Mouse (Mus musculus): ENCODE measurements around the gene Ube2i. TPM values are rescaled to one million over a fixed set of nuclear protein-coding genes. Genes with fewer than 3 reads are reported as not detected.
"Not testable (repeated sequence)": the region's sequence is repeated elsewhere in the genome, so short reads cannot be mapped to it uniquely, and the experiment has no call there.

Gene Ube2i
- polyA plus RNA-seq, 1 experiment from 2014 or later, result 611 TPM

GRCm38 (mm10) chr17:25235635-25236034 lies 38.8 kb downstream of the Ube2i start:
- no peak for ATAC-seq (ENCODE audit: low FRiP score, low TSS enrichment)
- Histone ChIP-seq H3K27ac (ENCODE audit: low read length) (no peak overlapping the region), H3K27me3 (ENCODE audit: insufficient read depth, low read length) (no peaks in the 10 kb centered on the region), H3K9me3 (ENCODE audit: low read length) (no peaks in the 10 kb centered on the region), H3K9ac (replicated peaks; ENCODE audit: low read length) (no peak overlapping the region), H3K36me3 (ENCODE audit: insufficient read depth, low read length) (peaks cover 23% of the 10 kb centered on the region), H3K4me3 (ENCODE audit: low read length) (no peak overlapping the region), H3K4me2 (replicated peaks; ENCODE audit: low read depth, low read length) (no peak overlapping the region), H3K4me1 (ENCODE audit: insufficient read depth, low read length) (peaks cover 8% of the 10 kb centered on the region)
- WGBS, result 89% methylated on average over 9 of the region's 9 CpGs

DNA sequence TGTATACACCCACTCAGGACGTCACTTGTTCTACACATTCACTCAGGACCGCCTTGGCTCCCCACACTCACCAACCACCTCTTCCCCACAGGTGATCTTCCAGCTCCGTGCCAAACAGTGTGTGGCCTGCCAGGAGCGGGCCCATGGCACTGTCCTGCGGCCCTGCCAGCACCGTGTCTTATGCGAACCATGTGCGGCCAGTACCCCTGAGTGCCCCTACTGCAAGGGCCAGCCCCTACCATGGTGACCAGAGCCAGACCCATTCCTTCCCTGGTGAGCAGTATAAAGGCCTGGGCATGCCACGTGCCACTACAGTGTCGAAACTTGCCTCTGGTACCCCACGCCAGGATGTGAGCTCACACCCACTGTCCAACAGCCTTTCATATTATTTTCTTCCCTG lies 42.8 kb downstream of the Ube2i start:
- not testable (repeated sequence) for H3K4me3 ChIP-seq (ENCODE audit: low read length); ATAC-seq (ENCODE audit: low FRiP score, low TSS enrichment); H3K9ac ChIP-seq (replicated peaks; ENCODE audit: low read length); H3K4me2 ChIP-seq (replicated peaks; ENCODE audit: low read depth, low read length); H3K27ac ChIP-seq (ENCODE audit: low read length); H3K27me3 ChIP-seq (ENCODE audit: insufficient read depth, low read length); H3K4me1 ChIP-seq (ENCODE audit: insufficient read depth, low read length); H3K9me3 ChIP-seq (ENCODE audit: low read length)
- 91% methylated on average over 4 of the region's 11 CpGs for WGBS
- peaks cover 33% of the 10 kb centered on the region for H3K36me3 ChIP-seq (ENCODE audit: insufficient read depth, low read length)

DNA sequence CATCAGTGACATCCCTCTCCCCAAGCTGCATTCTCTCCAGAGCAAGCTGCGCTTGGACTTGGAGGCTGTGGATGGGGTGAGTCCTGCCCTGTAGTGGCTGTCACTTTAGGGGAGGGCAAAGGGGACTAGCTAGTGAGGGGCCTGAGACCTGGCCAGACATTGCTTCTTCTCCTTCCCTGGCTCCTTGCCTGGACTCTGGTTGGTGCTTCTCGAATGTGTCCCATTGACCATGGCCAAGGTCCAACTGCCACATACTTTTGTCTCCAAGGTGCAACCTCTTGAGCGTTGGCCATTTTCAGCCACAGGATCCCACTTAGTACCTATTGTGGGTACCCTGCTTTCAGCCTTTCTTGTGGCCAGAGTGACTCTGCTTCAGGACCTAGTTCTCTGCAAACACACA lies 43.7 kb downstream of the Ube2i start:
- no peak for ATAC-seq (ENCODE audit: low FRiP score, low TSS enrichment)
- Histone ChIP-seq H3K4me1 (ENCODE audit: insufficient read depth, low read length) (no peaks in the 10 kb centered on the region), H3K27ac (ENCODE audit: low read length) (no peak overlapping the region), H3K4me3 (ENCODE audit: low read length) (no peak overlapping the region), H3K4me2 (replicated peaks; ENCODE audit: low read depth, low read length) (no peak overlapping the region), H3K27me3 (ENCODE audit: insufficient read depth, low read length) (no peaks in the 10 kb centered on the region), H3K9me3 (ENCODE audit: low read length) (no peaks in the 10 kb centered on the region), H3K9ac (replicated peaks; ENCODE audit: low read length) (no peak overlapping the region), H3K36me3 (ENCODE audit: insufficient read depth, low read length) (peaks cover 37% of the 10 kb centered on the region)
- WGBS, result 91% methylated on average over 3 of the region's 3 CpGs

GRCm38 (mm10) chr17:25230014-25230655 lies 44.3 kb downstream of the Ube2i start:
- not testable (repeated sequence) for H3K9me3 ChIP-seq (ENCODE audit: low read length); H3K4me2 ChIP-seq (replicated peaks; ENCODE audit: low read depth, low read length); H3K27me3 ChIP-seq (ENCODE audit: insufficient read depth, low read length); H3K27ac ChIP-seq (ENCODE audit: low read length); H3K4me1 ChIP-seq (ENCODE audit: insufficient read depth, low read length); H3K9ac ChIP-seq (replicated peaks; ENCODE audit: low read length); H3K4me3 ChIP-seq (ENCODE audit: low read length)
- H3K36me3 ChIP-seq (ENCODE audit: insufficient read depth, low read length), result peaks cover 34% of the 10 kb centered on the region
- 75% methylated on average over 13 of the region's 17 CpGs for WGBS
- ATAC-seq (ENCODE audit: low FRiP score, low TSS enrichment), result 0 out of 2 replicates have a peak, but pooled peaks have one; percentile 52

- no peak for ATAC-seq (ENCODE audit: low FRiP score, low TSS enrichment)
- no peaks in the 10 kb centered on the region for H3K27me3 ChIP-seq (ENCODE audit: insufficient read depth, low read length)
- no peak overlapping the region for H3K27ac ChIP-seq (ENCODE audit: low read length)
- no peak overlapping the region for H3K4me2 ChIP-seq (replicated peaks; ENCODE audit: low read depth, low read length)
- H3K4me3 ChIP-seq (ENCODE audit: low read length), result no peak overlapping the region
- H3K4me1 ChIP-seq (ENCODE audit: insufficient read depth, low read length), result no peaks in the 10 kb centered on the region
- H3K9ac ChIP-seq (replicated peaks; ENCODE audit: low read length), result no peak overlapping the region
- H3K36me3 ChIP-seq (ENCODE audit: insufficient read depth, low read length), result peaks cover 26% of the 10 kb centered on the region
- 88% methylated on average over 5 of the region's 5 CpGs for WGBS
- H3K9me3 ChIP-seq (ENCODE audit: low read length), result no peaks in the 10 kb centered on the region
These were observed 46.4 kb downstream of the Ube2i start for GRCm38 (mm10) chr17:25227991-25228390.

- 94% methylated on average over 4 of the region's 4 CpGs for whole genome bisulfite sequencing
- peaks cover 9% of the 10 kb centered on the region for H3K4me1 ChIP-seq (ENCODE audit: insufficient read depth, low read length)
- no peak for ATAC-seq (ENCODE audit: low FRiP score, low TSS enrichment)
- peaks cover 18% of the 10 kb centered on the region for H3K36me3 ChIP-seq (ENCODE audit: insufficient read depth, low read length)
- no peak overlapping the region for H3K4me2 ChIP-seq (replicated peaks; ENCODE audit: low read depth, low read length)
- H3K9me3 ChIP-seq (ENCODE audit: low read length), result no peaks in the 10 kb centered on the region
- H3K27ac ChIP-seq (ENCODE audit: low read length), result no peak overlapping the region
- no peak overlapping the region for H3K4me3 ChIP-seq (ENCODE audit: low read length)
- no peaks in the 10 kb centered on the region for H3K27me3 ChIP-seq (ENCODE audit: insufficient read depth, low read length)
- H3K9ac ChIP-seq (replicated peaks; ENCODE audit: low read length), result no peak overlapping the region
These were observed 48.8 kb downstream of the Ube2i start for GRCm38 (mm10) chr17:25225659-25226058.

DNA sequence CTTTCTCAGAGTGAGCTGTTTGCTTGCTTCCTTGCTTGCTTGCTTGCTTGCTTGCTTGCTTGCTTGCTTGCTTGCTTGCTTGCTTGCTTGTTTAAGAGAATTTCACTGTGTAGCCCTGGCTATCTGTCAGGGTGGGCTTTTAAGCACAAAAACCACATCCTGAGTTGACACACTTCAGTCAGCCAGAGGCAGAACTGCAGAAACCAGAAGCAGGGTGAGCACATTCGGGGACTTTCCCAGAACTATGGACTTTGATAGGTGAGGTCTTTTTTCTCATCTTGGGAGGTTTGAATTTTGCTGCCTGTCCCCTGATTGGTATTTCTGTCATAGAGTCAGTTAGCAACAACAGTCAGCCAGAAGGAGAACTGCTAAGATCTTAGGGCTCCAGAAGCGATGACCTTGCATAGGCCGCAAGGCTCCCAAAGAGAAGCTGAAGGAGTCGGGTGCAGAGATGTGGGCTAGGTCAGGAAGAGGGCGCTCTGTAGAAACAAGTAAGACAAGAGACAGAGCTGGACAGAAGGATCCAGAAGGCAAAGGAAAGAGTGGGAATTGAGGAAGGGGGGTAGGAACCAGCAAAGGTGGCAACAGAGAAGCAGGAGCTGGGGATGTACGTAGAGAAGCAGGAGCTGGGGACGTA lies 49.7 kb downstream of the Ube2i start:
- WGBS, result 89% methylated on average over 7 of the region's 7 CpGs
- Histone ChIP-seq H3K27me3 (ENCODE audit: insufficient read depth, low read length) (no peaks in the 10 kb centered on the region), H3K9ac (replicated peaks; ENCODE audit: low read length) (no peak overlapping the region), H3K4me1 (ENCODE audit: insufficient read depth, low read length) (peaks cover 9% of the 10 kb centered on the region), H3K36me3 (ENCODE audit: insufficient read depth, low read length) (peaks cover 14% of the 10 kb centered on the region; the same call in 1 of the 2 replicates), H3K27ac (ENCODE audit: low read length) (no peak overlapping the region), H3K4me2 (replicated peaks; ENCODE audit: low read depth, low read length) (no peak overlapping the region), H3K4me3 (ENCODE audit: low read length) (no peak overlapping the region), H3K9me3 (ENCODE audit: low read length) (no peaks in the 10 kb centered on the region)
- no peak for ATAC-seq (ENCODE audit: low FRiP score, low TSS enrichment)

DNA sequence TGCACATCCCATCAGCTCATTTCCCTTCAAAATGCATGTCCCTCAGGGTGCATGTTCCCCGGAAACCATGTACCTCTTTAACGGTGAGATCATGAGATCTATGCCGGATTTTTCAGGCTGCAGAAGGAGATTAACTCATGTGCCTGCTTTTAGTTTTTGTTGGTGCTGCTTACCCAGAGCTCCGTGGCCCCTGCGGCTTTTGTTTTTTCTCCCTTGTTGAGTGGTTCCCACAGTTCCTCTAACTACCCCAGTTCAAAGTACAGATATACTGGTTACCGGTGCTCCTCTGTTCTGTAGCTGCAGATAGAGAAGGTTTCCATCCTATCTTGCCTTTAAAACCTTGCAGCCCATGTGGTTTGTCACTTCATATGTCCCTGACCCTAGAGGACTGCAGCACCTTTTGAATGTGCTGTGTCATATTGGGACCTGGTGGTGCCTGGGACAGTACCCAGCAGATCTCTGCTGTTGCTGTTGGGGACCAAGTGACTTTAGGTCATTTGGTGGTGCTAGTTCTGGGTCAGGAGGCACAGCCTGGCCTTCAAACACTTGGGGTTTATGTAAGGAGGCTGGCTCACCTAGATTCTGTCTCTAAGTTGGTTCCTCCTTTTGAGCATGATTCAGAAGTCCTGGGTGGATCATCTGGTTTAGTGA lies 51.3 kb downstream of the Ube2i start:
- Histone ChIP-seq H3K4me3 (ENCODE audit: low read length) (peak overlapping the region; percentile 32), H3K27me3 (ENCODE audit: insufficient read depth, low read length) (no peaks in the 10 kb centered on the region), H3K9me3 (ENCODE audit: low read length) (no peaks in the 10 kb centered on the region), H3K4me2 (replicated peaks; ENCODE audit: low read depth, low read length) (peak overlapping the region; percentile 79), H3K27ac (ENCODE audit: low read length) (no peak overlapping the region), H3K4me1 (ENCODE audit: insufficient read depth, low read length) (peaks cover 9% of the 10 kb centered on the region), H3K36me3 (ENCODE audit: insufficient read depth, low read length) (peaks cover 12% of the 10 kb centered on the region; the same call in 1 of the 2 replicates), H3K9ac (replicated peaks; ENCODE audit: low read length) (no peak overlapping the region)
- WGBS, result 56% methylated on average over 6 of the region's 6 CpGs
- no peak for ATAC-seq (ENCODE audit: low FRiP score, low TSS enrichment)

DNA sequence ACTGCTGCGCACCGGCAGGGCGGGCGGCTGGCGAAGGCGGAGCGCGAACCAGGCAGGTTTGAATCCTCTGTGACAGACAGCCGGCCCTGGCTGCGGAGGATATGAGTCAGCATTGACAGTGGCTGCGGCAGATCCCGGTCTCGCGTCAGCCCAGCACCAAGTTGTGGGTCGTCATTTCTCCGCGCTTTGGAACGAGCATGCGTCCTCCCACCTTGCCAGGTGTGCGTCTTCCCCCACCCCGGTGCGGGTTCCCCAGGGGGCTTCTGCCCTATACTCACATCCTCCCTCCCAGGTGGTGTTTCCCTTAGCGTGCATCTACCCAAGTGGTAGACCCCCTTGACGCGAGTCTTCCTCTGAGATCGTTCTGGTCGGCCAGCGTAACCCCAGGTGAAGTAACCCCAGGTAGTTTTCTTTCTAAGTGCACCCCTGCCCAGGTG lies 51.9 kb downstream of the Ube2i start:
- H3K4me3 ChIP-seq (ENCODE audit: low read length), result peak overlapping the region; percentile 52
- ATAC-seq (ENCODE audit: low FRiP score, low TSS enrichment), result peak; percentile 86
- peaks cover 14% of the 10 kb centered on the region; the same call in 1 of the 2 replicates for H3K36me3 ChIP-seq (ENCODE audit: insufficient read depth, low read length)
- whole genome bisulfite sequencing, result 17% methylated on average over 14 of the region's 28 CpGs
- H3K9ac ChIP-seq (replicated peaks; ENCODE audit: low read length); H3K27me3 ChIP-seq (ENCODE audit: insufficient read depth, low read length); H3K27ac ChIP-seq (ENCODE audit: low read length); H3K4me1 ChIP-seq (ENCODE audit: insufficient read depth, low read length); H3K9me3 ChIP-seq (ENCODE audit: low read length): not testable (repeated sequence)
- H3K4me2 ChIP-seq (replicated peaks; ENCODE audit: low read depth, low read length), result peak overlapping the region; percentile 79

Data from kidney, embryonic 16.5 days (tissue).